Mouse (Mus musculus): ENCODE results near the gene Tnni1.

DNA sequence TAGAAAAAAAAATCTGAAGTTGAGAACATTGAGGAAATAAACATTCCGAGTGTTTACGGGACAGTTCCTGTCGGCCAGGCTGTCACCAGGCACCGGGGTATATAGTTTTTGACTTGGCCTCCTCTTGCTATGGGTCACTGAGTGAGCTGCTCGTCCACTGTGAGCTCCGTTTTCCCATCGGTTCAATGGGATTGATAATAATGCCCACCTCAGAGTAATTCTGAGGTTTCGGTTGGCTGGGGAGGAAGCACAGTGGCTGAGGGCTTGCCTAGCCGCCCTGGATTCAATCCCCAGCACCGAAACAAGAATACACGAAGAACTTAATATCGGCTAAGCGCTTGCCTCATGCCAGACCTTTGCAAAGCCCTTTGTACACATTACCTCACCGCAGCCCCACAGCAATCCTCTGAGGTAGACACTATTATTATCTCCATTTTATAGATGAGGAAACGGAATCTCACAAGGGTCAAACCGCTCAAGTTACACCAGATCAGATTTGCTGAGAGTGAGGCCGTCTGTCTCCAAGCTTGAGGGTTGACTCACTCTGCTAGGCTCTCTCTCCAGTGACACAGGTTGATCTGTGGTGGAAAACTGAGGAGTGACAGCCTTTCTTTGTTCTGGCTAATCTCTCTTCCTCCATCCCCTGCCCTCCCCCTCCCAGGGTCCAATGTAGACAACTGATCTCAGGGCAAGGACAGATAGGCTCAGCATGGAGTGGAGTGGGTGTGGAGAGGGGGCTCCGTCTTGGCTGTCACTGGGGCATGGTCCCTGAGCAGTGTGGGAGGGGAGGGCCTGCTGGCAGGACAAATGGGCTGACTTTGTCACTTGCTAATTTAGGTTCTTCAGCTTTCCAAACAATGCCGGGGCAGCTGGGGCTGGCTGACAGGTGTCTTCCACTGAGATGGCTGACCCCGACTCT, 15.2 kb downstream of the Tnni1 start:
- TF ChIP-seq CTCF (IDR thresholded peaks at IDR 0.05; ENCODE audit: low read depth) (no peak), EP300 (IDR thresholded peaks at IDR 0.05; ENCODE audit: low read depth) (peak; percentile 69)

Measured in heart, postnatal 0 days (tissue).